Mouse (Mus musculus): Measurements from ENCODE around the gene BC055324.

The BC055324 gene

DNA sequence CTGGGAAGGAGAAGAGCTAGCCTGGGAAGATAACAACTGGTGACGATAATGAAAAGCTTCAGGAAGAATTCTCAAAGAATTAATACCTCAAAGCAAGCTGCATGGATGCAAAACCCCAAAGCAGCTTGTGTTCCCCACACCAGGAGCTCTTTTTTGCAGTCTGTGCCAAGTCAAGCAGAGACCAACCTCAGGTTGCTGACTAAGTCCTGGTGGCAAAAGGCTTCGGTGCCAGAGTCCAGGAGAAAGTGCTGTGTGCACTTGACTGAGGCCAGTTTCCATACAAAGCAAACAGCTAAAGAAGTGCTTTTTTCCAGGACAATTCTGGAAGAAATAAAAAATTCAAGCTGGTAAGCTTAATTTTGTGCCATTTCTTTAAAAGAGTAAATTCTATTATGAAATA lies 41.2 kb downstream of the BC055324 start:
- no peak for DNase-seq (ENCODE audit: low spot score in 2 of 2)

DNA sequence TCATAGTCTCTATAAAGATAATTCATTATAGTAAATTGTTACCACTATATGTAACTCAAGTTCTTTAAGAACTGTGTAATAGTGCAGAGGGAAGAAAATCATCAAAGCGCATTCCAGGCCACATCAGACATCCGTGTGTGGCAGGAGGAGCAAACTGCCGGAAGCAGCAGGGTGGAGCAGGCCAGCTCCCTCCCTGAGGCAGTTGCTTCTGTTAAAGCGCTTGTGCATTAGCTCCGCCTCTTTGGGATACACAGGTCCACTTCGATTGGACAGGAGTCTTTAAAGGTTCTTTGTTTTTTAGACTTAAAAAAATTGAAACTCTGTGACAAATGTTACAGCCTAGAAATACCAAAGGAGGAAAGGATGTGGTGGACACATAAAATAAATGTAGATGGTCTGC lies 52.5 kb downstream of the BC055324 start:
- no peak for DNase-seq (ENCODE audit: low spot score in 2 of 2)

DNA sequence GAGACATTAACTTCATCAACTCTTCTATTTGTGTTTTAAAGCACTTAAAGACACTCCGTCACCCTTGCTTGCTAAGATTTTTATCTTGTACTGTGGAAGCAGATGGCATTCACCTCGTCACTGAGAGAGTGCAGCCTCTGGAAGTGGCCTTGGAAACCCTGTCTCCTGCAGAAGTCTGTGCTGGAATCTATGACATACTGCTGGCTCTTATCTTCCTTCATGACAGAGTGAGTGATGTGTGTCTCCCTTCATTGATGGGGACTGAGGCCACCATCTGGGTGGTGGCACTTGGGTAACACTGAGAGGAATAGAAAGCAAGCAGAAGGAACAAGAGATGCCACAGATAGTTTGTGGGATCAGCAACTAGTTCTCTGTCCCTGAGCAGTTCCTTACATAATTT lies 60.0 kb downstream of the BC055324 start:
- no peak for DNase-seq (ENCODE audit: low spot score in 2 of 2)

DNA sequence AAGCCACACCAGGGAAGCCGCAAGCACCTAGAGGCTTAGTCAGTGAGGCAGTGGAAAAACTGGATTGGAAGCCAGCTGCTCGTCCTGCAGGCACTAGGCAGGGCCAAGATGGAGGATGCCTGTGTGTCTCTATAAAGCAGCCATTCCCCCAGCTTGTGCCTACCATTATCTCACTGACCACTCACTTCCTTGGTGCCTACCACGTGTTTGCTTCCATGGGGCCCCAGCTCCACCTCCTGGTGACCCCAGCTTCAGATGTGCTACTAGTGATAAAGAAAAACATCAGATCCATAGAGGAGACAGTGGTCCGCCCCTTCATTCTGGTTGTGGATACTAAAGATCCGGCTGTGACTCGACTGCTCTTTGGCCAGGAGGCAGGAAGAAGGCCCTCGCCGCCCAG lies 62.8 kb downstream of the BC055324 start:
- no peak for DNase-seq (ENCODE audit: low spot score in 2 of 2)

- no peak for DNase-seq (ENCODE audit: low spot score in 2 of 2)
Measured at GRCm38 (mm10) chr1:163930458-163930794, 64.2 kb downstream of the BC055324 start.

GRCm38 (mm10) chr1:163929636-163930457 lies 64.7 kb downstream of the BC055324 start:
- peak; percentile 86 to 87 for DNase-seq (ENCODE audit: low spot score in 2 of 2)

GRCm38 (mm10) chr1:163928846-163929245 lies 65.8 kb downstream of the BC055324 start, which contains the start of gene Scyl3:
TSS of gene Scyl3 (plus strand) at chr1:163929100.
- no peak for DNase-seq (ENCODE audit: low spot score in 2 of 2)

GRCm38 (mm10) chr1:163924093-163924492 lies 70.5 kb downstream of the BC055324 start:
- no peak for DNase-seq (ENCODE audit: low spot score in 2 of 2)

DNA sequence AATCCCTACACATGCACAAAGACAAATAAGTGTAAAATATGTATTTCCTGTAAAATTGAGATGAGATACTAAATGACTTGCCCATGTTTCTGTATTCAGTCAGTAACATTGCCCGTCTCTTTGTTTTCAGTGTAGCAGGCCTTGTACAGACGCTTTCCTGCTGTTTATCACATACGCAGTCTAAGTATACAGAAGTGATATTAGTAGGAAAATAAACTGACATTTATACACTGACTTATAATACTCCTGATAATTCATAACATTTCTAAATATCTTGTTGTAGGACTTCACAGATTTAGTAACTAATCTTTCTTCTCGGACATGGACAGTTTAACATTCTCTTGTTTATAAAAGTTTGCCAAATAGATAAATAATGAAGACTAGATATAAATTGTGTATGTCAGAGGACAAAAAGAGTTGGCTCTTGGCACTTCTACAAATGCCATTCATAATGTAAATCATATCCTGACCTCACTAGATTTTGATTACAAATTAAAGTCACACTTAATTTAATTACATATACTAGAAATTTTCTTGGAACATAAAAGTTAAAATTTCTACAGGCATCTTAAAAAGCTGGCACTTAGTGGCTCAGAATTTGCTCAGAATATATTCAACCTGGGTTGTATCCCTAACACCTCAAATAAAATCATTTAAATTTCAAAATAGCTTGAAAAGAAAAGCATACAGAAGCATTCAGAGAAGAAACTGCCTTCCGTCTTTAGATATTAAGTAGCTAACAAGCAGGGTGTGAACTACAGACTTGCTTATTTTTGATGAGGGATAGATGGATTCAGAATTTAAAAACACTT lies 77.0 kb downstream of the BC055324 start:
- DNase-seq (ENCODE audit: low spot score in 2 of 2) = no peak

GRCm38 (mm10) chr1:163911981-163912380 lies 82.6 kb downstream of the BC055324 start:
- DNase-seq (ENCODE audit: low spot score in 2 of 2) = no peak

DNA sequence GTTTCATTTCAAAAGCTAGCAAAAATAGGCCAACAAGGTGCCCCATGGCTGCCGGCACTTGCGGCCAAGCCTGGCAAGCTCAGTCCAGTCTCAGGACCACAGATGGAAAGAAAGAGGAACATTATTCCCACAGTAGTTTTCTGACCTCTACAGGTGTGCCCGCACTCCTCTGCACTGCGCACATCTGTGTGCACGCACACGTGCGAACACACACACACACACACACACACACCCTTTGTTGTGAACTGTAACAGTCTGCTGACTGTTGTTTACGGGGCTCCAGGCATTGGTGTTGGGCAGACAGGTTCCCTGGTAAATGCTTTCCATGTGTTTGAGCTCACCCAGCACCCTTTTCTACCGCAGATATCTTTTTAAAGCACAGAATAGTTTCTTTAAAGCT lies 83.8 kb downstream of the BC055324 start:
- DNase-seq (ENCODE audit: low spot score in 2 of 2) = no peak

- no peak for DNase-seq (ENCODE audit: low spot score in 2 of 2)
Measured at GRCm38 (mm10) chr1:163910343-163910742, 84.3 kb downstream of the BC055324 start.

DNA sequence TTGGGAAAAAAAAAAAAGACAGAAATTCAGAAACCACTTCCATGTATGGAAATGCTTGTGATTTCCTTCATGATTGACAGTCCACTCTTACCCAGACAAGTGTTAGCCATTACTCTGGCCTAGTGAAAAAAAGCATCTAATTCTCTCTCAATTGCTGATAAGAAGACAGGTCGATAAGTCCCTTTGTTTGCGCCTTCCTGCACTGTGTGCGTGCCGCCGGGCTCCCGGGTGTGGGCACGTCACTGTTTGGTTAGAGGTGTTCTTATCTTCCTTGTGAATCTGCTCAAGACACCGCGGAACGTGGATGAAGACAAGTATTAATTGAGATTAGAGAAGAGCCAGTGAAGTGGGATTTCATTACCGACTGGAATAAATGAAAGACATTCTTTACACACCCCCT lies 86.2 kb downstream of the BC055324 start:
- DNase-seq (ENCODE audit: low spot score in 2 of 2) = no peak

- DNase-seq (ENCODE audit: low spot score in 2 of 2) = no peak
Measured at GRCm38 (mm10) chr1:163907007-163907811, 87.4 kb downstream of the BC055324 start.

GRCm38 (mm10) chr1:163903411-163903810 lies 91.2 kb downstream of the BC055324 start:
- DNase-seq (ENCODE audit: low spot score in 2 of 2) = no peak

DNA sequence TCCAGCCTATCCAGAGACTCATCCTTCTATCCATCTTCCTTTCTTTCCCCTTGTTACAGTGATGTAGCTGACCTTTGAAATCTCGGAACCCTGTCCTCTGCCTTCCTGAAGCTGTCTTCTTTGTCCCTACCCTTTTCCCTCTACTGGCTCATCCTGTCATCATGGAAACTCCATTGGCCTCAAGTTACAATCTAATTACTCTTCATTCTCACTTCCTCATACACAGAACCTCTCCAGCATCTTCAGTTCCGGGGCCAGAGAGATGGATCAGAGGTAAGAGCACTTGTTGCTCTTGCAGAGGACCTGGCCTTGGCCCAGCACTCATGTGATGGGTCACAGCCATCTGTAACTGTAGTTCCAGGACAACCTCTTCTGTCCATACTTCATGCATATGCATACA lies 94.4 kb downstream of the BC055324 start:
- DNase-seq (ENCODE audit: low spot score in 2 of 2) = no peak

GRCm38 (mm10) chr1:163899575-163899974 lies 95.0 kb downstream of the BC055324 start:
- DNase-seq (ENCODE audit: low spot score in 2 of 2) = no peak

DNA sequence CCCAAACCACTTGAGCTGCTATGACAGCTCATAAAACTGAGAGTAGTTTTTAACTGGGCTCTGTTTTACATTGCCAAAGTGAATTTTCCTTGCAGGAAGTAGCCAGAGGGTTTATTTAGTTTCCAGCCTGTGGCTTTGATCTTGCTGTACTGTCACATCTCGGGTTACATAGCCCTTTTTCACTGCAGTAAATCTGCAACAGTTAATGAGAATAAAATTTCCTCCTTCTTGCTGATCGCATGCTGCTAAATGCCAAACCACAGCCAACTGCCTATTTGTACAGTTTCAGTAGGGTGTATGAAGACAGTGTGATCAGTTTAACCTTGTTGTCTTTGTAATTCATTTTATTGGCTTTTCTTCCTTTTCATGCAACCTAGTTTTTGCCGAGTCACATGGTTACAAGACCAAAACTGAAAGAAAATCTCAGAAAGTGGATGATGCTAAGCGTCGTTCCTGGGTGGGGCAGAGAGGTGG lies 96.3 kb downstream of the BC055324 start:
- no peak for DNase-seq (ENCODE audit: low spot score in 2 of 2)

All from urinary bladder, postnatal 36 days (tissue).